ENCODE assay signal across 9 mouse cellular contexts in genomic region chr19:41952287-41952686, GRCm38 (mm10). TPM values are rescaled to one million over a fixed set of nuclear protein-coding genes. Genes with fewer than 3 reads are reported as not detected.
DNase-seq lines count a peak whose midpoint lies in the region; TF ChIP-seq lines count a peak whose summit lies in the region.
"Had no signal": no experiment of that assay in that cellular context is flagged by ENCODE, and none has a peak within 500 bp of the region (broad histone marks: within the 10 kb centered on the region; RNA-seq: fewer than 3 reads in every experiment).

No protein-coding gene starts in this region.

- peaks cover 100% of the 10 kb centered on the region for H3K36me3 ChIP-seq in E14TG2a.4 (ENCODE audit: insufficient read depth, low read length)

- H3K4me1 ChIP-seq in E14TG2a.4 (replicated peaks; ENCODE audit: low read depth, low read length) = no peaks in the 10 kb centered on the region

- intact Hi-C loops in left cerebral cortex, adult 2 months (cut with DNase I) = no loop called here
- intact Hi-C loops in left cerebral cortex, postnatal 4 days (cut with DNase I) = no loop called here

- no peaks in the 10 kb centered on the region for H3K27me3 ChIP-seq in E14TG2a.4 (ENCODE audit: insufficient read depth, low read length)

- no peak overlapping the region for H3K4me3 ChIP-seq in left cerebral cortex, adult 2 months
- no peak overlapping the region for H3K4me3 ChIP-seq in E14TG2a.4 (replicated peaks; ENCODE audit: low read length)

- H3K9me3 ChIP-seq in E14TG2a.4 (ENCODE audit: low read length) = peaks cover 4% of the 10 kb centered on the region; the same call in 1 of the 2 replicates

- peak; percentile 20 for DNase-seq in embryo, embryonic 11 days
- no peak for DNase-seq in embryo, embryonic 10.5 days (ENCODE audit: low spot score)
- DNase-seq in left cerebral cortex, adult 2 months (ENCODE audit: extremely low spot score in 1 of 2, low spot score in 2 of 2) = no peak
- no peak for DNase-seq in left cerebral cortex, postnatal 4 days
- peak; percentile 8 to 45 for DNase-seq in kidney, postnatal 36 days
- no peak for DNase-seq in Muller cell, postnatal 12 days (ENCODE audit: inconsistent ontology term)
- DNase-seq in left cerebral cortex, adult 11 months (ENCODE audit: low spot score) = no peak
- DNase-seq: cerebellum, adult 8-10 months had no signal

- H3K27ac ChIP-seq in left cerebral cortex, adult 2 months = no peak overlapping the region

- peak; percentile 55 for TF ChIP-seq CTCF in left cerebral cortex, adult 2 months (IDR thresholded peaks at IDR 0.05)
- TF ChIP-seq CTCF in E14TG2a.4 (conservative IDR thresholded peaks at IDR 0.05; ENCODE audit: low read length) = peak; percentile 21; the same call in 1 of the 2 replicates

RNA-seq across cellular contexts. Expression of gene Zdhhc16, which starts 19.0 kb away (rescaled TPM):
- total RNA-seq in left cerebral cortex, adult 2 months (2021) = 10 to 100 TPM; 39.3 to 48.9 TPM
- 10 to 100 TPM; 67.6 to 72.9 TPM for total RNA-seq in left cerebral cortex, postnatal 4 days (2021)

RNA-seq across cellular contexts. Expression of gene Exosc1, which starts 19.1 kb away (rescaled TPM):
- total RNA-seq in left cerebral cortex, adult 2 months (2021) = 10 to 100 TPM; 22.7 to 27.9 TPM
- 10 to 100 TPM; 30.8 to 36.8 TPM for total RNA-seq in left cerebral cortex, postnatal 4 days (2021)

RNA-seq across cellular contexts. Expression of gene Mms19, which starts 28.7 kb away (rescaled TPM):
- total RNA-seq in left cerebral cortex, adult 2 months (2021) = 10 to 100 TPM; 34.7 to 38.2 TPM
- 10 to 100 TPM; 38.4 to 51.1 TPM for total RNA-seq in left cerebral cortex, postnatal 4 days (2021)

RNA-seq across cellular contexts. Expression of gene Ubtd1, which starts 29.3 kb away (rescaled TPM):
- 10 to 100 TPM; 10.9 to 12.1 TPM for total RNA-seq in left cerebral cortex, adult 2 months (2021)
- total RNA-seq in left cerebral cortex, postnatal 4 days (2021) = 10 to 100 TPM; 12.7 to 13.5 TPM

RNA-seq across cellular contexts. Expression of gene Pgam1, which starts 40.6 kb away (rescaled TPM):
- total RNA-seq in left cerebral cortex, adult 2 months (2021) = 100 to 1,000 TPM; 539 to 569 TPM
- total RNA-seq in left cerebral cortex, postnatal 4 days (2021) = 100 to 1,000 TPM; 288 to 313 TPM

Comparison
In these comparisons a context has a peak if more than half of its experiments do, and no peak if none do; other contexts are left out.
1. DNase-seq: peak in embryo, embryonic 11 days (single experiment) and kidney, postnatal 36 days (2 of 2); none in embryo, embryonic 10.5 days (single experiment), left cerebral cortex, adult 2 months (0 of 2), left cerebral cortex, postnatal 4 days (single experiment), Muller cell, postnatal 12 days (single experiment) and left cerebral cortex, adult 11 months (single experiment).